Mouse (Mus musculus) spleen, adult 2 months (tissue): ENCODE results near the gene Tnfrsf19.

Source experiments
- CTCF ChIP-seq: fragments of 200-500 bp; IDR thresholded peaks from 2 replicates; pipeline ENCODE4 v1.5.1; 2011; ENCODE audit warnings: mild to moderate bottlenecking, inconsistent platforms; ENCODE audit not compliant: insufficient read depth, insufficient read length, insufficient replicate concordance; ENCODE audit errors: extremely low read depth
- POLR2A ChIP-seq: fragments of 200-500 bp; IDR thresholded peaks from 2 replicates; pipeline ENCODE4 v1.6.1; 2011; ENCODE audit warnings: low read depth, low read length, inconsistent platforms

DNA sequence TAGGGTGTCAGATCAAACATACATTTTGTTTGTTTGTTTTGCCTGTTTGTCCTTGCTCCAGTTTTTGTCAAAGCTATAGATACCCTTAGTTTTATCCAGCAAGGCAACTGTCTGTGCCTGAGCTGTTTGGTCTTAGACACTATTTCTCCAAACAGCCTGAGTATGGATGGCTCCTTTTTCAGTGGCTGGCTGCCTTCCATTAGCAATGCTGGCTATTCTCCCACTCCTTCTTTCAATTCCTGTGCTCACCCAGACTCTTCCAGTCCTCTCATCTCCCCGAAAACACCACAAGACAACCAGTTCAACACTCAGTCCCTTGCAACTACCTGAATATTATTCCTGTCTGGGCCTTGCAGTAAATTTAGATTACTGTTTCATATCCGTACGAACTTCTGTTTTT, 45.8 kb upstream of the Tnfrsf19 start:
- TF ChIP-seq CTCF, result no peak
- no peak for TF ChIP-seq POLR2A
